Mouse (Mus musculus) stomach, postnatal 0 days (tissue): ENCODE data around the gene Olfr1029. TPM values are rescaled to one million over a fixed set of nuclear protein-coding genes. Genes with fewer than 3 reads are reported as not detected.

ENCODE experiments used
- polyA plus RNA-seq: library from polyadenylated mRNA; unstranded; fragments of >200 nt; fragmentation: Nextera tagmentation; extraction: Ambion mirVana; gene quantifications from 2 replicates; pipeline ENCODE4 v1.2.1, GENCODE M21; 2015

Olfr1029 gene
- polyA plus RNA-seq, 1 experiment from 2014 or later: not detected

Other genes with a start within 250 kb of the Olfr1029 start
- not detected in 2 replicates for gene Olfr1012, start 211.1 kb upstream of the Olfr1029 start, polyA plus RNA-seq
- not detected in 2 replicates for gene Olfr1013, start 206.8 kb upstream of the Olfr1029 start, polyA plus RNA-seq
- gene Olfr1014, start 201.2 kb upstream of the Olfr1029 start, polyA plus RNA-seq: not detected in 2 replicates
- gene Olfr1015, start 191.9 kb upstream of the Olfr1029 start, polyA plus RNA-seq: not detected in 2 replicates
- not detected in 2 replicates for gene Olfr1016, start 171.4 kb upstream of the Olfr1029 start, polyA plus RNA-seq
- gene Olfr1018, start 155.4 kb upstream of the Olfr1029 start, polyA plus RNA-seq: not detected in 2 replicates
- not detected in 2 replicates for gene Olfr1019, start 128.4 kb upstream of the Olfr1029 start, polyA plus RNA-seq
- not detected in 2 replicates for gene Olfr1020, start 126.9 kb upstream of the Olfr1029 start, polyA plus RNA-seq
- not detected in 2 replicates for gene Olfr1022, start 105.3 kb upstream of the Olfr1029 start, polyA plus RNA-seq
- gene Olfr1023, start 88.3 kb upstream of the Olfr1029 start, polyA plus RNA-seq: not detected in 2 replicates
- gene Olfr1024, start 68.8 kb upstream of the Olfr1029 start, polyA plus RNA-seq: not detected in 2 replicates
- gene Olfr1025-ps1, start 58.7 kb upstream of the Olfr1029 start, polyA plus RNA-seq: not detected in 2 replicates
- gene Olfr1026, start 52.3 kb upstream of the Olfr1029 start, polyA plus RNA-seq: not detected in 2 replicates
- not detected in 2 replicates for gene Olfr1028, start 23.5 kb upstream of the Olfr1029 start, polyA plus RNA-seq
- not detected in 2 replicates for gene Olfr1030, start 5.4 kb downstream of the Olfr1029 start, polyA plus RNA-seq
- not detected in 2 replicates for gene Olfr1031, start 16.4 kb downstream of the Olfr1029 start, polyA plus RNA-seq
- gene Olfr1032, start 31.6 kb downstream of the Olfr1029 start, polyA plus RNA-seq: not detected in 2 replicates
- 1.9 and 2.5 TPM in 2 replicates for gene Olfr1033, start 46.7 kb downstream of the Olfr1029 start, polyA plus RNA-seq
- gene Olfr1034, start 72.0 kb downstream of the Olfr1029 start, polyA plus RNA-seq: 0.01 and 0.02 TPM in 2 replicates
- gene Olfr1036, start 100.1 kb downstream of the Olfr1029 start, polyA plus RNA-seq: not detected in 2 replicates
- gene Olfr1037, start 113.5 kb downstream of the Olfr1029 start, polyA plus RNA-seq: not detected in 2 replicates
- not detected in 2 replicates for gene Olfr1039, start 162.0 kb downstream of the Olfr1029 start, polyA plus RNA-seq
- gene Olfr1040, start 172.8 kb downstream of the Olfr1029 start, polyA plus RNA-seq: not detected in 2 replicates
- 0.01 TPM in 1 of 2 replicates, not detected in the other for gene Olfr1042, start 187.9 kb downstream of the Olfr1029 start, polyA plus RNA-seq
- not detected in 2 replicates for gene Olfr1043, start 193.6 kb downstream of the Olfr1029 start, polyA plus RNA-seq
- not detected in 2 replicates for gene Olfr1044, start 203.9 kb downstream of the Olfr1029 start, polyA plus RNA-seq
- gene Olfr52, start 211.8 kb downstream of the Olfr1029 start, polyA plus RNA-seq: 0.05 TPM in 1 of 2 replicates, not detected in the other
- not detected in 2 replicates for gene Olfr1045, start 229.1 kb downstream of the Olfr1029 start, polyA plus RNA-seq
- gene Olfr1046, start 245.4 kb downstream of the Olfr1029 start, polyA plus RNA-seq: not detected in 2 replicates